In the genomic region with DNA sequence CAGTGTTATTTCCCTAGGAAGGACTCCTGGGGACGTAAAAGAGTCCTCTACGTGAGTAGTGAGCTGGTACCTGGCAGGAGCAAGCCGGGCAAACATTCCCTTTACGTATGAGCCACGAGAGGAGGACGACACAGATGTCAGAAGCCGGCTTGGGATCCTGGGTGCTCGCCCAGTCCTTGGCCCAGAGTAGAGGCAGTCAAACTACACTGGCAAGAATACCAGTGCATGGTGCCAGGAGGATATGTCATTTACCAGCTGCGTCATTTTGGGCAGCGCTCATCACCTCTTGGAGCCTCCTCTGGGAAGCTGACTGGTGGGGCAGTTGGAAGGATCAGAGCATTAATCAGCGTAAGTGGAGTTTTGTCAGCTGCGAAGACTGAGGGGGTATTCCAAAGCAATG, we compare ENCODE assay signal across 10 mouse cellular contexts.
A peak's percentile ranks its signal among the peaks of the same experiment; 100 is the strongest.
DNase-seq lines count a peak whose midpoint lies in the region; ATAC-seq and TF ChIP-seq lines count a peak whose summit lies in the region.
"Had no signal": no experiment of that assay in that cellular context is flagged by ENCODE, and none has a peak within 500 bp of the region (broad histone marks: within the 10 kb centered on the region; RNA-seq: fewer than 3 reads in every experiment).

No protein-coding gene starts in this region.

- ATAC-seq in intestine, embryonic 15.5 days: no peak

- peaks cover 7% of the 10 kb centered on the region; the same call in 1 of the 2 replicates for H3K4me1 ChIP-seq in cerebellum, adult 2 months (ENCODE audit: control insufficient read depth, insufficient read depth, low read length)
- no peaks in the 10 kb centered on the region for H3K4me1 ChIP-seq in midbrain, embryonic 10.5 days
- H3K4me1 ChIP-seq in intestine, embryonic 15.5 days (replicated peaks): no peaks in the 10 kb centered on the region
- H3K4me1 ChIP-seq: neural tube, embryonic 12.5 days had no signal

- no peak for TF ChIP-seq CTCF in cerebellum, adult 2 months (IDR thresholded peaks at IDR 0.05; ENCODE audit: borderline replicate concordance, insufficient read depth, low read depth, low read length)

- H3K9ac ChIP-seq in intestine, embryonic 15.5 days: no peak overlapping the region
- H3K9ac ChIP-seq: neural tube, embryonic 12.5 days had no signal

- no peaks in the 10 kb centered on the region for H3K27me3 ChIP-seq in cerebellum, adult 2 months (ENCODE audit: control insufficient read depth, insufficient read depth, low read length)
- H3K27me3 ChIP-seq in midbrain, embryonic 10.5 days (ENCODE audit: low read depth, poor library complexity, severe bottlenecking): no peaks in the 10 kb centered on the region
- H3K27me3 ChIP-seq in intestine, embryonic 15.5 days (replicated peaks): no peaks in the 10 kb centered on the region
- H3K27me3 ChIP-seq: neural tube, embryonic 12.5 days had no signal

- H3K27ac ChIP-seq in cerebellum, adult 2 months (ENCODE audit: insufficient read depth, low read length): no peak overlapping the region
- no peak overlapping the region for H3K27ac ChIP-seq in midbrain, embryonic 10.5 days (replicated peaks)
- no peak overlapping the region for H3K27ac ChIP-seq in intestine, embryonic 15.5 days
- H3K27ac ChIP-seq: neural tube, embryonic 12.5 days had no signal

- H3K4me2 ChIP-seq in intestine, embryonic 15.5 days (replicated peaks): no peak overlapping the region
- H3K4me2 ChIP-seq: neural tube, embryonic 12.5 days had no signal

- peak; percentile 13 to 43 for DNase-seq in cerebellum, adult 2 months
- no peak for DNase-seq in cerebellum, adult 9-10 months
- peak; percentile 26 for DNase-seq in urinary bladder, adult 2 months (ENCODE audit: low spot score)
- DNase-seq in urinary bladder, postnatal 10 days (ENCODE audit: low spot score): no peak
- DNase-seq in layer of hippocampus, adult 18-20 months (ENCODE audit: low spot score in 2 of 2): peak; percentile 2 to 15
- peak; percentile 14 to 47 for DNase-seq in urinary bladder, postnatal 36 days (ENCODE audit: low spot score in 2 of 2)
- no peak for DNase-seq in midbrain, embryonic 10.5 days (ENCODE audit: low spot score)

- WGBS in cerebellum, adult 2 months: 5% methylated on average over 12 of the region's 12 CpGs
- 91% methylated on average over 12 of the region's 12 CpGs for WGBS in midbrain, embryonic 10.5 days
- WGBS in intestine, embryonic 15.5 days: 92% methylated on average over 12 of the region's 12 CpGs

- no peaks in the 10 kb centered on the region for H3K36me3 ChIP-seq in midbrain, embryonic 10.5 days
- H3K36me3 ChIP-seq in intestine, embryonic 15.5 days: no peaks in the 10 kb centered on the region
- H3K36me3 ChIP-seq: neural tube, embryonic 12.5 days had no signal

- no peak overlapping the region for H3K4me3 ChIP-seq in cerebellum, adult 2 months (replicated peaks; ENCODE audit: insufficient read depth, low read depth, low read length)
- H3K4me3 ChIP-seq in midbrain, embryonic 10.5 days: no peak overlapping the region
- no peak overlapping the region for H3K4me3 ChIP-seq in intestine, embryonic 15.5 days (replicated peaks)
- H3K4me3 ChIP-seq: erythroblast, embryonic 14.5 days; neural tube, embryonic 12.5 days had no signal

- no peaks in the 10 kb centered on the region for H3K9me3 ChIP-seq in midbrain, embryonic 10.5 days (replicated peaks)
- no peaks in the 10 kb centered on the region for H3K9me3 ChIP-seq in intestine, embryonic 15.5 days
- H3K9me3 ChIP-seq: neural tube, embryonic 12.5 days had no signal

- no peak for TF ChIP-seq POLR2A in cerebellum, adult 2 months (IDR thresholded peaks at IDR 0.05; ENCODE audit: borderline replicate concordance, insufficient read depth, low read length)

Comparison
In these comparisons a context has a peak if more than half of its experiments do, and no peak if none do; other contexts are left out.
1. DNase-seq: peak in cerebellum, adult 2 months (2 of 2), urinary bladder, adult 2 months (single experiment), layer of hippocampus, adult 18-20 months (2 of 2) and urinary bladder, postnatal 36 days (2 of 2); none in cerebellum, adult 9-10 months (single experiment), urinary bladder, postnatal 10 days (single experiment) and midbrain, embryonic 10.5 days (single experiment).